Mouse (Mus musculus) gastrocnemius, adult 8-10 months (tissue): ENCODE measurements at regions not wholly inside any gene's neighbourhood (a gene's known extent, or its start where the extent isn't known, plus 50 kb on each side); places are given as distances from the start of the nearest gene placed in this dataset.
A peak's percentile ranks its signal among the peaks of the same experiment; 100 is the strongest.

Experiments used
- DNase-seq, 2 experiments: peaks; one replicate each; pipeline ENCODE4 v3.0.0; 2022; ENCODE audit warnings: low spot score in 2 of 2

DNA sequence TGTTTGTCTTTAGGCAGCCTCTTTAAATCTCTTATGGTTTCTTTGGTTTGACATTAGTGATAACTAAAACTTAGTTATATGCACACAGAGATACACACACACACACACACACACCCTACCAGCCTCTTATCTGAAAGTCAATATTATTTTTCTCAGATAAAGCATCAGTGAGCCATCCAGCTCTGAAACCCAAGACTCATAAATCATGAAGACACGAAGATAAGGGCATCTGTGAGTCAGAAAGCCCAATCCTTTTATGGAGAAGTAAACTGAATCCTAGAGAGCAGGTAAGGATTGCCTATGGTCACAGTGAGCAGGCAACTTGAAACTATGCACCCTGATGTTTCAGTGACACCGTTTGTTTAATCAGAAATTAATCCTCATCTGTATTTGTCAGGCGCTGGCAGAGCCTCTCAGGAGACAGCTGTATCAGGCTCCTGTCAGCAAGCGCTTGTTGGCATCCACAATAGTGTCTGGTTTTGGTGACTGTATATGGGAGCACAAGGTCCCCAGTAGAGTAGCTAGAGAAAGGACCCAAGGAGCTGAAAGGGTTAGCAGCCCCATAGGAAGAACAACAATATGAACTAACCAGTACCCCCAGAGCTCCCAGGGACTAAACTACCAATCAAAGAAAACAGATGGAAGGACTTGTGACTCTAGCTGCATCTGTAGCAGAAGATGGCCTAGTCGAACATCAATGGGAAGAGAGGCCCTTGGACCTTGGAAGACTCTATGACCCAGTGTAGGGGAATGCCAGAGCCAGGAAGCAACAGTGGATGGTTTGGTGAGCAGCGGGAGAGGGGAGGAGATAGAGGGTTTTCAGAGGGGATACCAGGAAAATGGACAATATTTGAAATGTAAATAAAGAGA is 207.3 kb upstream of the Ank start:
- DNase-seq: no peak

GRCm38 (mm10) chr15:27259854-27260191 is 206.7 kb upstream of the Ank start:
- DNase-seq: no peak

DNA sequence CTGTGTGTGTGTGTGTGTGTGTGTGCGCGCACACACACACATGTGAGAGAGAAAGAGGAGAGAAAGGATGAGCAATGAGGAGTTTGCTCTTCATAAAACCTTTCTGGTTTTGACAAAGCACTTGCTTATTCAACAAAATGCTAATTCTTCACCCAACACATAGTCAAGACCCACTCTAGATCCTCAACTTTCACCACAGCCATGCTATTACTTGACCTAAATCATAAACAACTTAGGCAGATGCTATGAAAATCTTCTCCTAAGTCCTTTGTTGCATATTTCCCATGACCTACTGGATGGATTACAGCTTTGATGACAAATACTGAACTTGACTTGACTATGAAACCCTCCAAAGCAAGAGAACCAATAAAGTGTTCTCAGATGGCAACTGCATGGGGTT is 196.3 kb upstream of the Ank start:
- DNase-seq: no peak

DNA sequence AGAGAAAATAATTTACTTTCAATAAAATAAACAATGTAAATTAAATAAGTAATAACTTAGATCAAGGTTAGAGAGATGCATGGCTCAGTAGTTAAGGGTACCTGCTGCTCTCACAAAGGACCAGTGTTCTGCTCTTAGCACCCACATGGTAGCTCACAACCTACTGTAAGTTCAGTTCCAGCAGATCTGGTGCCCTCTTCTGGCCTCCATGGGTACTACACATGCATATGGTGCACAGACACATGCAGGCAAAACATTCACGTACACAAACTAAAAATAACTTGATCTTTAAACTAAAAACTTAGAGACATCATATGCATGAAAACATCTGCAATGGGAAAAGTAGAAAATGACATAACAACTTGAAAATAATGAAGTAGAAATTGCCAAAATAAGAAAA is 184.2 kb upstream of the Ank start:
- no peak for DNase-seq

DNA sequence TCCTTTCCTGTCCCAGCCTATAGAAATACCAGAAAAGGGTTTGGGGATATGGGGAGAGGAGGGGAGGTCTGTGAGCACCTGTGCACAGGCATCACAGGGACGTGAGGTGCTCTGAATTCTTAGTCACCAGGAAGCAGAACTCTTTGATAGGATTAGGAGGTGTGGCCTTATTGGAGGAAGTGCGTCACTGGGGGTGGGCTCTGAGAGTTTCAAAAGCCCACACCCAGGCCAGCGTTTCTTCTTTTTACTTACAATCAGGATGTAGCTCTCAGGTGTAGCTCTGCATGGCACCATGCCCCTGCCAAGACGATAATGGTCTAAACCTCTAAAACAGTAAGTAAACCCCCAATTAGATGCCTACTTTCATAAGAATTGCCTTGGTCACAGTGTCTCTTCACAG is 162.6 kb upstream of the Ank start:
- no peak for DNase-seq

GRCm38 (mm10) chr15:27304256-27304655 is 162.2 kb upstream of the Ank start:
- no peak for DNase-seq

GRCm38 (mm10) chr15:27305035-27305434 is 161.4 kb upstream of the Ank start:
- DNase-seq: no peak

DNA sequence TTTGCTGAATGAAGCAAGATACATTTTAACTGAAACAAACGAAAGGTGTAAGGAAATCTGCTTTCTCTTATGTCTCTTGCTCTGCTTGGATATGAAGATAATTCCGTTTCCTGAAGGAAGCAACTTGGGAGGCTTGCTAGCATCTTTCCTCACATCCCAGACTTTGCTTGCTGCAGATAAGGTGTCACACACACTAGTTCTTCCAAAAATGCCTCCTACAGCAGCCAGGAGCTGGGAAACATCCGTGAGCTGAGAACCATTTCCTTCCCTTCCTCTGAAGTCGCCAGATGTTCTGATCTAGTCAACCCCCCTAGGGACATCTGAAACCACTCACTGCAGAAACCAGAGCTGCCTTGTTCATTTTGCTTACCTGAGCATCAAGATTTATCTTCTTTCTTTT is 157.8 kb upstream of the Ank start:
- DNase-seq: no peak

GRCm38 (mm10) chr15:27315964-27316745 is 150.3 kb upstream of the Ank start:
- DNase-seq: no peak

DNA sequence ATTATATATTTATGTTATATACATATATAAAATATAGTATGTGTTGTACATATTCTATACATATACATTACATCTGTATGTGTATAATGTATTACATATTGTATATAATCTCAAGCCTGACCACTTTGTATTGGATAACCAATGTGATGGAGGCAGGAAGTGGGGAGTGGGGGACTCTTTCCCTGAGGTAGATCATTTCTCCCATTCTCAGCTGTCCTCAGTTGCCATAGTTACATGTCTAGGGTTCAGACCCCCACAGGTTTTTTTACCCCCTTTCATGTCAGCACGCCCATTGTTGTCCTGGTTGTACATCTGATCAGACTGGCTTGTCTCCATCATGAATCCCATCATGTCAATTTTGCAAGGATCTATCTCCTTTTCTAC is 149.7 kb upstream of the Ank start:
- DNase-seq: no peak

DNA sequence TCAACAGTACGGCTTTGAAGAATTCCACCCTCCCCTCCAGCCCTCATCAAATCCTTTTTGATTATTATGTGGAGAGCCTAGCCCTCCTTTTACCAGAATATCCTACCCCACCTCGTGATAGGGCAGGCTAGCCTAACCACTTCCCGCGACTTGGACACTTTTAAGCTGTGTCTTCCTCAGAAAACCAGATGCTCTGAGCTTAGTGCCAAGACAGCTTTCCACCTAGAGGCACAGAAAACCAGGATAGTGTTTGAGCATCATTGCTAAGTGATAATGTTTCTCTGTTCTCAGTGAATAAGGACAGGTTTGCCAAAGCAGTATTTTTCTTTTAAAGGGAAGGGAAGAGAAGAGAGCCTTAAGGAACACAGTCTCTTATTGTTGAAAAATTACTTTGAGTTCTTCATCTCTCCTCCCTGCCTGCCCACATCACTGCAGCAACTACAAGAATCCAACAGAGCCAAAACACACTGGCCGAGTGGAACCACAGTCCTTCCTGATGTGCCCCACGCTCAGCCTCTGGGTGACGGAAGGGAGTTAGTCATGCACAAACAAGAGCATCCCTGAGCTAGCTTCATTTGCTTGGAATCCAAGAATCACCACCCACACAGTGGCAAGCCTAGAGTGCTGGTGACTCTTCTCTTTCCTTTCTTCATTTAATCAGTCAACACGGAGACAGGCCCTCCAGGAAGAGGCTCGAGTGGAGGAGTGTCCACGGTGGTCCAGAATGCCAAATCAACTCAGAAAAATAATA is 144.4 kb upstream of the Ank start:
- no peak for DNase-seq

GRCm38 (mm10) chr15:27325847-27326548 is 140.5 kb upstream of the Ank start:
- DNase-seq: peak; percentile 37 to 42

DNA sequence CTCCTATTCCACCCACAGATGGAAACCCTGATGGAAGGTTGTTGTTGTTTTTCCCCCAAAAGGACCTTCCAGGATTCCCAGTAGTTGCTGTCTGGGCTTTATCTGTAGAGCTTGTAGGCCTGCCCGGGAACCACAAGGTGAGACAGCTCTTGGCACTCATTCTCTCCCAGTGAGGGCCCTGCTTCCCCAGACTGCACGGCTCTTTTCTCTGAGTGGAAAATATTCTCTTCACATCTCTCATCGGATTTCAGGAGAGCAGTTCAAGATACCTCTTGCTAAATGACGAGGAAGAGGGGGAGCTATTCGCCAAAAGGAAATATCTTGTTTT is 140.0 kb upstream of the Ank start:
- DNase-seq: no peak

DNA sequence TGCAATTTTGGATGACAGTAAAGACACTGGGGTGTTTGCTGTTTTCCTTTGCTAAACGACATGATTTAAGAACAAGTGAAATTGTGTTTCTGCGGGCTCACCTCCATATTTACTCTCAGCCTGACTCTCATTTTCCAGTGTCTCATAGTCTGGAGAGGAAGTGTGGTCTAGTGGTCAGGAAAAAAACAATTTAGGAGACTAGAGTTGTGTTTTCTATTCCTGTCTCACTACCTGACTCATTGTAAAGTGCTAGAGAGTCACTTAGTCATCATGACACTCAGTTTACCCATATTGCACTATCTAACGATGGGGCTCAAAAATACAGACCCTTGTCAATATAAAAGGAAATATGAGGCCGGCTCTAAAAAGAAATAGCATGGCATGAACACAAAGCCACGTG is 138.7 kb upstream of the Ank start:
- no peak for DNase-seq

GRCm38 (mm10) chr15:27328441-27328840 is 138.0 kb upstream of the Ank start:
- DNase-seq: no peak

DNA sequence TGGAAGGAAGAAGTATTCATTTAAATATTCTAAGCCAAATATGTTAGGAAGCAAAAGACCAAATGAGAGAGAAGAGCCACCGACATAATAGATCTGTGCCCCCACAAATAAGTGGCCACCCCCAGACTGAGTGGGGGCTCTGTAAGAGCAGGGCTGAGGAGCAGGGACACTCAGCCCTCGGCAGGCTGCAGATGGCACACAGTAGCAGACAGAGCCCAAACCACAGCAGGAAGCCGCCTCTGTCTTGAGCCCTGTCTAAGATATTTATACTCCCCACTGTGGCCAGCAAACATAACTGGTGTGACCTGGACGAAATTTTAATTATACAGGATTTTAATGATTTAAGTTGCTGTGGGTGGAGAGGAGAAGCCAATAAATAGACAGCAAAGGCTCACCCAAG is 126.4 kb upstream of the Ank start:
- no peak for DNase-seq

GRCm38 (mm10) chr15:27341518-27341976 is 124.9 kb upstream of the Ank start:
- peak; percentile 3 to 38 for DNase-seq

GRCm38 (mm10) chr15:27358441-27358840 is 108.0 kb upstream of the Ank start:
- no peak for DNase-seq

DNA sequence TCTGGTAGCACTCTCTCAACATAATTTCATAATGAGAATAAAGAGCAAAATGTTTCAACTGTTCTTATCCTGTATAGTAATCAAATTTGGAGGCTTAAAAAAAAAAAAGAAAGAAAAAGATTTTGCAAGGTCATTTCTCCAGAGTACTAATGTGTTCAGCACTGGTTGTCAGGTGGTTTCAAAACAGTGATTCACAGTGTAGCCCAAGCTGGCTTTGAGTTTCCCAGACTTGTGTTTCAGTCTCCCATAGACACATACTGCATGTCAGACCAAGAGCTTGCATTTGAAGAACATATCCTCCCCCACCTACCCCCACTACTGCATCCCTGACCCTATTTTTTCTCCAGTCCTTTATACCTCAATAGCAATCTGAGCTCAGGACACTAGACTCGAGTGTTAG is 107.2 kb upstream of the Ank start:
- no peak for DNase-seq

- no peak for DNase-seq
Measured at GRCm38 (mm10) chr15:27374517-27374916, 92.0 kb upstream of the Ank start.

- DNase-seq: no peak
Measured at GRCm38 (mm10) chr15:27378601-27379094, 87.8 kb upstream of the Ank start.
